Mouse (Mus musculus) forebrain, embryonic 13.5 days (tissue): ENCODE results near the gene Olfr1039. TPM values are rescaled to one million over a fixed set of nuclear protein-coding genes. Genes with fewer than 3 reads are reported as not detected.
"Not testable (repeated sequence)": the region's sequence is repeated elsewhere in the genome, so short reads cannot be mapped to it uniquely, and the experiment has no call there.

Experiments
- ATAC-seq: fragments of 200-750 bp; cut with Nextera tagmentation; 2 replicates; pipeline ENCODE4 v1.8.0; 2017
- H3K27ac ChIP-seq: fragments of 300-500 bp; sonication (generic); 2 replicates; pipeline ENCODE4 v1.5.1; 2015; ENCODE audit warnings: inconsistent platforms, mild to moderate bottlenecking, moderate library complexity
- H3K27me3 ChIP-seq: fragments of 300-500 bp; sonication (generic); 2 replicates; pipeline ENCODE4 v1.6.1; 2015; ENCODE audit warnings: mild to moderate bottlenecking, inconsistent platforms
- H3K36me3 ChIP-seq: fragments of 300-500 bp; sonication (generic); 2 replicates; pipeline ENCODE4 v1.6.1; 2015; ENCODE audit warnings: mild to moderate bottlenecking, inconsistent platforms; ENCODE audit not compliant: poor library complexity, severe bottlenecking
- H3K4me1 ChIP-seq: fragments of 300-500 bp; sonication (generic); 2 replicates; pipeline ENCODE4 v1.6.1; 2015; ENCODE audit warnings: inconsistent platforms
- H3K4me2 ChIP-seq: fragments of 300-500 bp; sonication (generic); 2 replicates; pipeline ENCODE4 v1.6.1; 2015; ENCODE audit warnings: inconsistent platforms, mild to moderate bottlenecking, moderate library complexity
- H3K4me3 ChIP-seq: fragments of 300-500 bp; sonication (generic); 2 replicates; pipeline ENCODE4 v1.5.1; 2015; ENCODE audit warnings: mild to moderate bottlenecking, inconsistent platforms
- H3K9ac ChIP-seq: fragments of 300-500 bp; sonication (generic); 2 replicates; pipeline ENCODE4 v1.6.1; 2015; ENCODE audit warnings: mild to moderate bottlenecking, inconsistent platforms
- H3K9me3 ChIP-seq: fragments of 300-500 bp; sonication (generic); replicated peaks from 2 replicates; pipeline ENCODE4 v1.6.1; 2016; ENCODE audit warnings: inconsistent platforms
- WGBS: fragments of 180-500 bp; shearing (Covaris S2); methylation state at CpG from one replicate; pipeline ENCODE4 v1.1.7; 2015; 5-methylcytosine and 5-hydroxymethylcytosine counted together
- polyA plus RNA-seq: library from polyadenylated mRNA; unstranded; fragments of >200 nt; fragmentation: Nextera tagmentation; extraction: Ambion mirVana; gene quantifications from 2 replicates; pipeline ENCODE4 v1.2.1, GENCODE M21; 2015

Olfr1039 gene
- not detected in 2 replicates for polyA plus RNA-seq

DNA sequence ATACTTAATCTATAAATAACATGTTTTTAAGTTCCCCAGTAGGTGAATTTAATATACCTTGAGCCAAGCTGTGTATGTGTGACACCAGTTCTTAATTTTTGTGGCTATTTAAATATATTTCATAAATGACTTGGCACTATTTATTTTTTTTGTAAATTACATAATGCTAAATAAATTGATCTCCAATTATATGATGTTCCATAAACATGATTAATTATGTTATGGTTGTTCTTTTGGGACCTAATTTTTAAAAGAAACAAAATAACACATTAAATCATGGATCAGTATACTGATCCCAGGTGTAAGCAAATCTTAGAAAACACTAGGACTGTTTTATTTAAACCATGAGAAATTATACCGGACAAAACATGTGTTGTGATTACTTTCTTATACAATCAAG is at the start of gene Olfr1039:
Gene Olfr1039, minus strand, starts transcription at position 101 of the 400 bp plus-strand sequence.
- Histone ChIP-seq H3K9ac (no peak within 1 kb of the TSS), H3K4me1 (no peaks in the 10 kb centered on the region), H3K27ac (no peak within 1 kb of the TSS), H3K9me3 (no peaks in the 10 kb centered on the region), H3K4me2 (no peak within 1 kb of the TSS), H3K36me3 (no peaks in the 10 kb centered on the region), H3K27me3 (no peaks in the 10 kb centered on the region), H3K4me3 (no peak within 1 kb of the TSS)
- 96% methylated on average over 1 of the region's 1 CpGs for WGBS
- no peak for ATAC-seq

DNA sequence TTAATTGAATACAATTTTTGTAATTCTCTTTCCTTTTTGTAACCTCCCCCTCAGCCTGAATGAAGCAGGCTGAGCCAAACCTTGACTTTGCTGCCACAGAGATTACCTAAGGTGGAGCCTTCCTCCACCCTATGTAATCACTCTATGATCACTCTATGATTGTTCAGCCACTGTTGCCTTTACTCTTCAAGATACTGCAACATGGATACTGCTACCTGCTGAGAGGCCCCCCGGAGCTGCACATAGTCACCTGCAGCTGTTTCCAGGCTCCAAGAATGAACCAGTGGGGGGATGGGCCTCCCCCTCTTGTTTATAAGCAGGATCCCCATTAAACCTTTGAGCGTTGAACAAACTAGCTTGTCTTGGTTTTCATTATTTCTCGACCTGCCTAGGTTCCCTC is 44.2 kb upstream of the Olfr1039 start:
- Histone ChIP-seq H3K4me1 (no peaks in the 10 kb centered on the region), H3K36me3 (no peaks in the 10 kb centered on the region), H3K27ac (no peak overlapping the region), H3K9me3 (no peaks in the 10 kb centered on the region), H3K27me3 (no peaks in the 10 kb centered on the region), H3K9ac (no peak overlapping the region), H3K4me3 (no peak overlapping the region), H3K4me2 (no peak overlapping the region)
- WGBS = 72% methylated on average over 3 of the region's 3 CpGs
- ATAC-seq = no peak

DNA sequence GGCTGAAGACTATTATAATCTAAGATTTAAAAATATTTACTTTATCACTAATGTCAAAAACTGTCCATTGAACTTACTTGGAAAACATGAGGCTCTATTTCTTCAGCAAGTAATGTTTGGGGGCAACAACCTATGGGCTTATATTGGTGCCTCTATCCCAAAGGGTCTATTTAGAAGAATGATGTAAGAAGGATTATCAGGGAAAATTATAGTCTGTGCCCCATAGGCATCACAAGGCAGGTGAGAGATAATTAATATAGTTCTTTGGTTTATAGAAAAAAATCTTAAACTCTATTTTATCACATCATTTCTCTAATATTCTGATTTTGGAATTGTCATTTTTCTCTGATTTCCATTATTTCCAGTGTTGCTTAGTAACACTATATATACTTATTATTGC is 42.0 kb upstream of the Olfr1039 start, which contains the start of gene Olfr1044:
Gene Olfr1044, minus strand, starts transcription at position 101 of the 400 bp plus-strand sequence.
- Histone ChIP-seq H3K9ac (no peak within 1 kb of the TSS), H3K27ac (no peak within 1 kb of the TSS), H3K4me3 (no peak within 1 kb of the TSS), H3K36me3 (no peaks in the 10 kb centered on the region), H3K4me1 (no peaks in the 10 kb centered on the region), H3K27me3 (no peaks in the 10 kb centered on the region), H3K9me3 (no peaks in the 10 kb centered on the region), H3K4me2 (no peak within 1 kb of the TSS)
- ATAC-seq = no peak

DNA sequence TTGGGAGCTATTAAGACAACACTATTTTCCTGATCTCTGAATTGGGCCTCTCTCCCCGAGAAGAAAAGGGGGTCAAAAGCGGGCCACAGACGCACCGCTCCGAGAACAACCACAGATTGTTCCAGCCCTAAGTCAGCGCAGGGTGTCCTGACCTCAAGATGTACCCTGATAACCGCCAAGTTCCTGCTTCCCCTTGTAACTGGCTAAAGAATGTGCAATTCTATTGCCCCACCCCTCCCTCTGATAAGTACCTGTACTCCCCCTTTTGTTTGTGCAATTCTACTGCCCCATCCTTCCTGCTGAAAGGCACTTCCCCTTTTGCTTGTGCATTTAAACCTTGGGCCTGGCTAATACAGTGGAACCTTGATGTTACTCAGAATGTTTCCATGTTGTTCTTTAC is 39.7 kb upstream of the Olfr1039 start:
- 92% methylated on average over 7 of the region's 7 CpGs for WGBS

DNA sequence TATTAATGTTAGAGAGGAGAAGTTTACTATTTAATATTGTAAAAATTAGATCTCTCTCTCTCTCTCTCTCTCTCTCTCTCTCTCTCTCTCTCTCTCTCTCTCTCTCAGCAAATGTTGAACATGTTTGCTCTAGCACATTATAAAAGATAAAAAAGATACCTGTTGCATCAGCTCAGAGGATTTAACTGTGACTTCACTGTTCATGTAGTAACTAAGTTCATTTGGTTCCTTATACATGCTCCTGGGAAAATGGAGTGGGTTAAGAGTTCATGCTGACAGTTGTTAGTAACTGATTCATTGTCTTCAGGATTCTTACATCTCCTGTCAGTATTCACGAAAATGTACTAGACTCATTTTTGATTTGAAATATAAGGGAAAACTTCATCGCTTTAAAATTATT is 31.7 kb upstream of the Olfr1039 start, which contains the start of gene Olfr1043:
Gene Olfr1043, minus strand, starts transcription at position 101 of the 400 bp plus-strand sequence.
- Histone ChIP-seq H3K4me2 (no peak within 1 kb of the TSS), H3K9me3 (no peaks in the 10 kb centered on the region), H3K27me3 (no peaks in the 10 kb centered on the region), H3K36me3 (no peaks in the 10 kb centered on the region), H3K9ac (no peak within 1 kb of the TSS), H3K4me3 (no peak within 1 kb of the TSS), H3K4me1 (no peaks in the 10 kb centered on the region), H3K27ac (no peak within 1 kb of the TSS)
- WGBS = 91% methylated on average over 2 of the region's 2 CpGs
- no peak for ATAC-seq

More for the DNA sequence above, 39.7 kb upstream of the Olfr1039 start:
- H3K9me3 ChIP-seq, H3K4me2 ChIP-seq, H3K36me3 ChIP-seq, H3K4me3 ChIP-seq, H3K9ac ChIP-seq, H3K27ac ChIP-seq, H3K4me1 ChIP-seq, H3K27me3 ChIP-seq, ATAC-seq: not testable (repeated sequence)

DNA sequence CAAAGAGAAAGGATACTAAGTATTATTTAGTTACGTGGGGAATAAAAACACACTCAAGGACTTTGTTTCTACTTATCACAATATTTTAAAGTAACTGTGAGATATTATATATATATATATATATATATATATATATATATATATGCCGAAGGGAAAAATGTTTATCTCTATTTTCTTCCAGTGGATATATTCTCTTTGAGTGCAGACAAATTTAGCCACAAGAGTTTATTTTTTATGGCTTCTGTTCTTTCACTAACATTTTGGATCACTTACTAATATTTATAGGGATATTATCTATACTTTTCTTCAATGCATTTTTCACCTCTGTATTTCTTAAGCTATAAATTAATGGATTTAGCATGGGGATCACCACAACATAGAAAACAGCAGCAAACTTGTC is 26.0 kb upstream of the Olfr1039 start, which contains the start of gene Olfr1042:
Gene Olfr1042, minus strand, starts transcription at position 101 of the 400 bp plus-strand sequence.
- H3K4me3 ChIP-seq = no peak within 1 kb of the TSS
- H3K4me1 ChIP-seq = no peaks in the 10 kb centered on the region
- no peaks in the 10 kb centered on the region for H3K9me3 ChIP-seq
- no peaks in the 10 kb centered on the region for H3K27me3 ChIP-seq
- WGBS = 93% methylated on average over 2 of the region's 2 CpGs
- no peak within 1 kb of the TSS for H3K4me2 ChIP-seq
- ATAC-seq = no peak
- H3K27ac ChIP-seq = no peak within 1 kb of the TSS
- H3K36me3 ChIP-seq = no peaks in the 10 kb centered on the region
- no peak within 1 kb of the TSS for H3K9ac ChIP-seq

DNA sequence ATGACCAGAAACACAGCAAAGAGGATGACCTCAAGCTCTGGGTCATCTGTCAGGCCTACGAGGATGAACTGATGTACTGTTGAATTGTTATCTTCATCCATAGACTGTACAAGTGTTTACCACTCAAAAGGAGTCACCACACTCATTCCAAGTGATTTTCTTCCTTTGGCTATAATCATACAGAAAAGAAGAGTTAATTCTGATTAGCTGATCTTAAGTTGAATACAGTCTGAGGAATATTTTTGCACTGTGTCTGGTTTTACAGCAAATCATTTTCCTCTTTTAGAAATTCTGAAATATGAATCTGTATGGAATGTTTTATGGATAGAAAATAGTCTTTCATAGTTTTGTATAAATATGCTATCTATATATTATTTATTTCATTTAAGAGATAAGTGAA is 10.9 kb upstream of the Olfr1039 start, which contains the start of gene Olfr1040:
Gene Olfr1040, minus strand, starts transcription at position 101 of the 400 bp plus-strand sequence.
- no peak for ATAC-seq
- Histone ChIP-seq H3K4me1 (no peaks in the 10 kb centered on the region), H3K4me3 (no peak within 1 kb of the TSS), H3K36me3 (no peaks in the 10 kb centered on the region), H3K9ac (no peak within 1 kb of the TSS), H3K4me2 (no peak within 1 kb of the TSS), H3K9me3 (no peaks in the 10 kb centered on the region), H3K27ac (no peak within 1 kb of the TSS), H3K27me3 (no peaks in the 10 kb centered on the region)
- 88% methylated on average over 1 of the region's 1 CpGs for WGBS

DNA sequence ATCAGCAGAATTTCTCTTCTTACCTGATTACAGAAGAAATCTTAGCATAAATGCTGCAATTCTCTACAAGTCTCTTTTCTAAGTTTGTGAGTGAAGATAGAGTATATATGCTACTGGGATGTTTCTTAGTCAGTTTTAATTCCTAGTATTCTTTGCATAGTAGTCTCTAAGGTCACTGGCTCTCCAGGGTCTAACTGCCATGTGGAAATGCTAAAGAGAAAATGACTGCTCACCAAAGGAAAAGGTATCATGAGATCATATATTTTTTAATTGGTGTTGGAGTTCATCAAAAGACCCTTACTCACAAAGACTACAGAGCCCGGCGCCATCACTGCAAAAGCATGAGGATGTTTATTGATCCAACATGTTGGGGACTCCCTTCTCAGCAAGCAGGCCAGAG is 48.4 kb downstream of the Olfr1039 start, which contains the start of gene Olfr1037:
Gene Olfr1037, minus strand, starts transcription at position 101 of the 400 bp plus-strand sequence.
- ATAC-seq = no peak
- no peaks in the 10 kb centered on the region for H3K9me3 ChIP-seq
- WGBS = 94% methylated on average over 2 of the region's 2 CpGs
- H3K9ac ChIP-seq = no peak within 1 kb of the TSS
- no peaks in the 10 kb centered on the region for H3K27me3 ChIP-seq
- H3K4me1 ChIP-seq = no peaks in the 10 kb centered on the region
- no peak within 1 kb of the TSS for H3K4me3 ChIP-seq
- no peak within 1 kb of the TSS for H3K4me2 ChIP-seq
- no peak within 1 kb of the TSS for H3K27ac ChIP-seq
- H3K36me3 ChIP-seq = no peaks in the 10 kb centered on the region

DNA sequence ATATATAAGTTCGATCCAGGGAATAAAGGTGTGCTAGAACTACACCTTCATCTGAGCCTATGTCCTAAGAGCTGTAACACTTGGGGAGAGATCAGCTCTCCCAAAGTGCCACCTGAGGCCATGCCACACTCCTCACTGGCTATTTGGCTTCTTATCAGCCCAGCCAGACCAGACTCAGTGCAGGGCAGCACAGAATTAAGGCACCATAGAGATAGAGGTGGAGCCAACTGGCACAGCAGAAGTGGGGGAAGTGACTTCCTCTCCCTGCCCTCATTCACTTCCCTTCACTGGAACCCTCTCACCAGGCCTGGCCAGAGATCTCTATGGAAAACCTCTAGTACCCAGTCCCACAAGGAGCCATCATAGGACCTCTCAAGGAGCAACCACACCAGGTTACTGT is 55.2 kb downstream of the Olfr1039 start:
- not testable (repeated sequence) for H3K9ac ChIP-seq, H3K27me3 ChIP-seq, ATAC-seq, H3K9me3 ChIP-seq, H3K4me3 ChIP-seq, H3K4me1 ChIP-seq, H3K4me2 ChIP-seq, H3K36me3 ChIP-seq, H3K27ac ChIP-seq
- WGBS = 95% methylated on average over 1 of the region's 1 CpGs

Other genes starting within 250 kb of the Olfr1039 start
- not detected in 2 replicates for gene Olfr1024, start 230.9 kb downstream of the Olfr1039 start, polyA plus RNA-seq
- gene Olfr1025-ps1, start 220.7 kb downstream of the Olfr1039 start, polyA plus RNA-seq = not detected in 2 replicates
- not detected in 2 replicates for gene Olfr1026, start 214.4 kb downstream of the Olfr1039 start, polyA plus RNA-seq
- not detected in 2 replicates for gene Olfr1028, start 185.5 kb downstream of the Olfr1039 start, polyA plus RNA-seq
- not detected in 2 replicates for gene Olfr1029, start 162.0 kb downstream of the Olfr1039 start, polyA plus RNA-seq
- gene Olfr1030, start 156.7 kb downstream of the Olfr1039 start, polyA plus RNA-seq = not detected in 2 replicates
- gene Olfr1031, start 145.6 kb downstream of the Olfr1039 start, polyA plus RNA-seq = not detected in 2 replicates
- gene Olfr1032, start 130.4 kb downstream of the Olfr1039 start, polyA plus RNA-seq = not detected in 2 replicates
- gene Olfr1033, start 115.3 kb downstream of the Olfr1039 start, polyA plus RNA-seq = not detected in 2 replicates
- gene Olfr1034, start 90.1 kb downstream of the Olfr1039 start, polyA plus RNA-seq = not detected in 2 replicates
- gene Olfr1036, start 61.9 kb downstream of the Olfr1039 start, polyA plus RNA-seq = not detected in 2 replicates
- not detected in 2 replicates for gene Olfr1037, start 48.5 kb downstream of the Olfr1039 start, polyA plus RNA-seq
- not detected in 2 replicates for gene Olfr1040, start 10.8 kb upstream of the Olfr1039 start, polyA plus RNA-seq
- not detected in 2 replicates for gene Olfr1042, start 25.9 kb upstream of the Olfr1039 start, polyA plus RNA-seq
- not detected in 2 replicates for gene Olfr1043, start 31.6 kb upstream of the Olfr1039 start, polyA plus RNA-seq
- gene Olfr1044, start 41.9 kb upstream of the Olfr1039 start, polyA plus RNA-seq = not detected in 2 replicates
- not detected in 2 replicates for gene Olfr52, start 49.8 kb upstream of the Olfr1039 start, polyA plus RNA-seq
- gene Olfr1045, start 67.1 kb upstream of the Olfr1039 start, polyA plus RNA-seq = not detected in 2 replicates
- gene Olfr1046, start 83.4 kb upstream of the Olfr1039 start, polyA plus RNA-seq = not detected in 2 replicates
- not detected in 2 replicates for gene Olfr1047, start 95.5 kb upstream of the Olfr1039 start, polyA plus RNA-seq
- gene Olfr1048, start 104.4 kb upstream of the Olfr1039 start, polyA plus RNA-seq = not detected in 2 replicates
- gene Olfr1049, start 122.4 kb upstream of the Olfr1039 start, polyA plus RNA-seq = not detected in 2 replicates
- gene Olfr1051, start 143.2 kb upstream of the Olfr1039 start, polyA plus RNA-seq = not detected in 2 replicates
- gene Olfr1052, start 156.5 kb upstream of the Olfr1039 start, polyA plus RNA-seq = not detected in 2 replicates
- not detected in 2 replicates for gene Olfr1053, start 179.4 kb upstream of the Olfr1039 start, polyA plus RNA-seq
- not detected in 2 replicates for gene Olfr1054, start 199.5 kb upstream of the Olfr1039 start, polyA plus RNA-seq
- gene Olfr1055, start 214.4 kb upstream of the Olfr1039 start, polyA plus RNA-seq = not detected in 2 replicates
- not detected in 2 replicates for gene Olfr1056, start 226.5 kb upstream of the Olfr1039 start, polyA plus RNA-seq
- gene Olfr1057, start 242.5 kb upstream of the Olfr1039 start, polyA plus RNA-seq = not detected in 2 replicates